Mouse (Mus musculus) spleen, postnatal 4 days (tissue): ENCODE measurements around the gene Tprkb.
"Not testable (repeated sequence)": the region's sequence is repeated elsewhere in the genome, so short reads cannot be mapped to it uniquely, and the experiment has no call there.

ENCODE experiments used
- DNase-seq, 2 experiments: peaks; one replicate each; pipeline ENCODE4 v3.0.0; 2022; ENCODE audit warnings: low spot score in 2 of 2

The Tprkb gene

GRCm38 (mm10) chr6:85972699-85973098 lies 61.0 kb downstream of the Tprkb start:
- no peak for DNase-seq

DNA sequence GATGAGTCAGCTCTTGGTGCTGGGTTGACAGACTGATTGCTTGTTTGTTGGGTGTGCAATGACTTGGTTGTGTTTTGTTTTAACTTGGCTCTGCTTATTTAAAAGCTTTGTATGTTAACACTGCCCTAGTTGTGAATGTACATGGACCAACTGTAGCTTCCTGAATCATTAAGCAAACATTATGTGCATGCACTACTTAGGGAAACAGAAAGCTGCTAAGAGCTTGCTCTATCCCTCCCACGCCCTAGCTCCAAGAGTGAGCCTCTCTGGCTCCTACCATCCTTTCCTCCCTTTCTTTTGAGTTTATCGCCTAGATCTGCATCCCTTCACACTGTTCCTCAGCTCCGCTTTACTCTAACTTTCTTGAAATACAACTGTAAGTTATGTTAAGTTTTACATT lies 61.7 kb downstream of the Tprkb start:
- DNase-seq = no peak

GRCm38 (mm10) chr6:85974941-85975617 lies 63.4 kb downstream of the Tprkb start:
- DNase-seq = no peak

DNA sequence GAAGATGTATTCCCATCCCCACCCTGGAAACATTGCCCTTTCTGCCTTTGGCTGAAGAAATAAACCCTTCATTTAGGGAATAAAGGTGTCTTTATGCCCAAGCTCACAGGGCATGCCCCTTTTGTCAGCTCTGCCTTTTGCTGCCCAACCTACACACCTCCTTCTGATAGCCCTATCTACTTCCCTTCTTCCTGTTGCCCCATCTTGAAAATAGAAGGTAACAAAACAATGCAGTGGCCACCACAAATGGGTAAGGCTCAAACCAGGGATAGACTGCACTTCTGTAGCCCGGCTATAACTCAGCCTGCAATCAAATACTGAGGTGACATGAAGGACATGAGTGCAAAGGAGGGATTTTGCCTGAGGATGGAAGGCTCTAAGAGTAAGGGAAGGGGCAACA lies 64.1 kb downstream of the Tprkb start:
- DNase-seq = no peak

GRCm38 (mm10) chr6:85976242-85976641 lies 64.6 kb downstream of the Tprkb start:
- no peak for DNase-seq

- not testable (repeated sequence) for DNase-seq
These were observed 67.1 kb downstream of the Tprkb start for GRCm38 (mm10) chr6:85978736-85979135.
